ENCODE assay signal across 11 mouse cellular contexts in genomic region chr5:140858335-140858734, GRCm38 (mm10). TPM values are rescaled to one million over a fixed set of nuclear protein-coding genes. Genes with fewer than 3 reads are reported as not detected.
DNase-seq lines count a peak whose midpoint lies in the region; TF ChIP-seq lines count a peak whose summit lies in the region.
"Had no signal": no experiment of that assay in that cellular context is flagged by ENCODE, and none has a peak within 500 bp of the region (broad histone marks: within the 10 kb centered on the region; RNA-seq: fewer than 3 reads in every experiment).

No protein-coding gene starts in this region.

- no peaks in the 10 kb centered on the region for H3K36me3 ChIP-seq in small intestine, adult 2 months (ENCODE audit: control insufficient read depth, insufficient read depth, low read length)
- no peaks in the 10 kb centered on the region for H3K36me3 ChIP-seq in hindbrain, embryonic 10.5 days
- H3K36me3 ChIP-seq: hindbrain, embryonic 15.5 days had no signal

- H3K4me1 ChIP-seq in bone marrow, adult 2 months (ENCODE audit: control insufficient read depth, insufficient read depth, low read length), result no peaks in the 10 kb centered on the region
- no peaks in the 10 kb centered on the region; the same call in 1 of the 2 replicates for H3K4me1 ChIP-seq in small intestine, adult 2 months (ENCODE audit: control insufficient read depth, insufficient read depth, insufficient read length, low read length)
- H3K4me1 ChIP-seq in hindbrain, embryonic 10.5 days (replicated peaks), result peaks cover 11% of the 10 kb centered on the region; the same call in 1 of the 2 replicates

- no peaks in the 10 kb centered on the region for H3K27me3 ChIP-seq in small intestine, adult 2 months (ENCODE audit: control insufficient read depth, insufficient read depth, low read length)
- no peaks in the 10 kb centered on the region for H3K27me3 ChIP-seq in hindbrain, embryonic 10.5 days (ENCODE audit: insufficient read depth, poor library complexity, severe bottlenecking)
- H3K27me3 ChIP-seq: hindbrain, embryonic 15.5 days had no signal

- no peak for DNase-seq in layer of hippocampus, adult 2 months (ENCODE audit: low spot score in 2 of 2)
- no peak for DNase-seq in layer of hippocampus, adult 9-11 months
- peak; percentile 65 for DNase-seq in CD4-positive, CD25-positive, alpha-beta regulatory T cell, adult 2 months (ENCODE audit: low read depth, low spot score)
- no peak for DNase-seq in yolk sac, embryonic 10.5 days (ENCODE audit: low spot score)
- no peak for DNase-seq in layer of hippocampus, adult 9-10 months (ENCODE audit: low spot score)
- DNase-seq in hindbrain, embryonic 10.5 days (ENCODE audit: low spot score), result no peak
- DNase-seq: cerebellum, postnatal 36 days; retina, postnatal 1 day had no signal

- WGBS in bone marrow, adult 2 months, result 28% methylated on average over 3 of the region's 3 CpGs
- 81% methylated on average over 3 of the region's 3 CpGs for WGBS in small intestine, adult 2 months
- WGBS in hindbrain, embryonic 10.5 days, result 88% methylated on average over 3 of the region's 3 CpGs

- H3K4me3 ChIP-seq in layer of hippocampus, adult 2 months, result no peak overlapping the region
- no peak overlapping the region for H3K4me3 ChIP-seq in bone marrow, adult 2 months (replicated peaks; ENCODE audit: control insufficient read depth, low read depth, low read length)
- H3K4me3 ChIP-seq in small intestine, adult 2 months (ENCODE audit: low read depth, low read length), result no peak overlapping the region
- H3K4me3 ChIP-seq in hindbrain, embryonic 10.5 days, result no peak overlapping the region
- H3K4me3 ChIP-seq: hindbrain, embryonic 15.5 days had no signal

- TF ChIP-seq CTCF in layer of hippocampus, adult 2 months (conservative IDR thresholded peaks at IDR 0.05), result peak; percentile 59
- peak; percentile 38; the same call in 1 of the 2 replicates for TF ChIP-seq CTCF in bone marrow, adult 2 months (IDR thresholded peaks at IDR 0.05; ENCODE audit: control insufficient read depth, insufficient read depth, low read length)
- TF ChIP-seq CTCF in small intestine, adult 2 months (IDR thresholded peaks at IDR 0.05; ENCODE audit: extremely low read depth, insufficient read length, insufficient replicate concordance, low read depth, low read length), result peak; percentile 22; the same call in 1 of the 2 replicates

- no peaks in the 10 kb centered on the region for H3K9me3 ChIP-seq in hindbrain, embryonic 10.5 days
- H3K9me3 ChIP-seq: hindbrain, embryonic 15.5 days had no signal

- no peak for TF ChIP-seq POLR2A in bone marrow, adult 2 months (IDR thresholded peaks at IDR 0.05; ENCODE audit: borderline replicate concordance, control insufficient read depth, low read depth, low read length)
- no peak for TF ChIP-seq POLR2A in small intestine, adult 2 months (IDR thresholded peaks at IDR 0.05; ENCODE audit: low read depth, low read length)

- no peak overlapping the region for H3K27ac ChIP-seq in layer of hippocampus, adult 2 months
- H3K27ac ChIP-seq in bone marrow, adult 2 months (ENCODE audit: control insufficient read depth, insufficient read depth, low read depth, low read length, poor library complexity), result no peak overlapping the region
- no peak overlapping the region for H3K27ac ChIP-seq in small intestine, adult 2 months (ENCODE audit: insufficient read depth, low read depth, low read length)
- no peak overlapping the region for H3K27ac ChIP-seq in hindbrain, embryonic 10.5 days
- H3K27ac ChIP-seq: hindbrain, embryonic 15.5 days had no signal

RNA-seq across cellular contexts. Expression of gene Gna12, which starts 28.1 kb away (rescaled TPM):
- 10 to 100 TPM; 78.3 to 80.5 TPM for total RNA-seq in layer of hippocampus, adult 2 months (2021)
- 12.3 and 15.8 TPM in 2 replicates for polyA plus RNA-seq in bone marrow, adult 2 months (2011; ENCODE audit: insufficient read depth, insufficient read length, low replicate concordance, missing spikeins)
- polyA plus RNA-seq in small intestine, adult 2 months (2012; rRNA removed), result 27.8 and 34.8 TPM in 2 replicates
- polyA plus RNA-seq in hindbrain, embryonic 10.5 days (2016; fragmentation: Nextera tagmentation; extraction: Ambion mirVana), result 9.9 and 11.3 TPM in 2 replicates
